Mouse (Mus musculus): ENCODE measurements around the gene Rab30.

DNA sequence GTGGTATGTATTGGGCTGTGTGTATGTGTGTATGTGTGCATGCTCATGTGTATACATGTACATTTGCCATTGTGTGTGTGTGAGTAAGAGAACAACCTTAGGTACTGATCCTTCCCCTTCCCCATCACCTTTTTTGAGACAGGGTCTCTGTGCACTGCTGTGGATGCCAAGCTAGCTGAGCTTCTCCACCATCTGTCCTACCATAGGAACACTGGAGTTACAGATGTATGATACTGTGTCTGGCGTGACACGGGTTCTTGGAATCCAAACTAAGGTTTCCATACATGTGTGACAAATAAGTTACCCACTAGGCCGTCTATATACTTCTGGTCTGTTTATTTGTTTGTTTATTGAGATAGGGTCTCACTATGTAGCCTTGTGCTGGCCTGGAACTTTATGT lies 32.2 kb downstream of the Rab30 start:
- TF ChIP-seq CTCF (IDR thresholded peaks at IDR 0.05; ENCODE audit: low read depth) (no peak), EP300 (optimal IDR thresholded peaks at IDR 0.05) (no peak)
